Mouse (Mus musculus): Measurements from ENCODE around the gene Cxcl17. TPM values are rescaled to one million over a fixed set of nuclear protein-coding genes. Genes with fewer than 3 reads are reported as not detected.
"Not testable (repeated sequence)": the region's sequence is repeated elsewhere in the genome, so short reads cannot be mapped to it uniquely, and the experiment has no call there.

Cxcl17 gene
- polyA plus RNA-seq (2015; fragmentation: Nextera tagmentation; extraction: Ambion mirVana), result 0.45 TPM in 1 of 2 replicates, not detected in the other

GRCm38 (mm10) chr7:25412833-25413441 is at the start of gene Cxcl17:
Gene Cxcl17, minus strand, starts transcription at chr7:25412886.
- Histone ChIP-seq H3K27me3 (replicated peaks) (no peaks in the 10 kb centered on the region), H3K9me3 (no peaks in the 10 kb centered on the region), H3K36me3 (no peaks in the 10 kb centered on the region), H3K4me2 (replicated peaks) (no peak within 1 kb of the TSS), H3K9ac (no peak within 1 kb of the TSS), H3K27ac (no peak within 1 kb of the TSS), H3K4me1 (replicated peaks) (no peaks in the 10 kb centered on the region), H3K4me3 (replicated peaks) (no peak within 1 kb of the TSS)
- no peak for ATAC-seq
- WGBS, result 51% methylated on average over 7 of the region's 7 CpGs

GRCm38 (mm10) chr7:25462033-25462337 is 49.3 kb upstream of the Cxcl17 start:
- ATAC-seq; H3K9ac ChIP-seq; H3K9me3 ChIP-seq; H3K4me1 ChIP-seq (replicated peaks); H3K27ac ChIP-seq; H3K4me2 ChIP-seq (replicated peaks); H3K27me3 ChIP-seq (replicated peaks); H3K4me3 ChIP-seq (replicated peaks); H3K36me3 ChIP-seq: not testable (repeated sequence)
- WGBS, result no CpG with 5 or more reads among the region's 1 CpGs

- H3K9me3 ChIP-seq; H3K9ac ChIP-seq; H3K36me3 ChIP-seq; H3K4me3 ChIP-seq (replicated peaks); H3K4me2 ChIP-seq (replicated peaks); ATAC-seq; H3K27ac ChIP-seq; H3K4me1 ChIP-seq (replicated peaks); H3K27me3 ChIP-seq (replicated peaks): not testable (repeated sequence)
- WGBS, result 57% methylated on average over 4 of the region's 5 CpGs
Measured at GRCm38 (mm10) chr7:25461336-25462032, 48.8 kb upstream of the Cxcl17 start.

- no peaks in the 10 kb centered on the region for H3K4me1 ChIP-seq (replicated peaks)
- H3K27me3 ChIP-seq (replicated peaks), result no peaks in the 10 kb centered on the region
- no peak overlapping the region for H3K9ac ChIP-seq
- H3K4me3 ChIP-seq (replicated peaks), result no peak overlapping the region
- no peaks in the 10 kb centered on the region for H3K9me3 ChIP-seq
- WGBS, result 70% methylated on average over 3 of the region's 3 CpGs
- H3K27ac ChIP-seq, result no peak overlapping the region
- ATAC-seq, result 0 out of 2 replicates have a peak, but pooled peaks have one; percentile 44
- H3K4me2 ChIP-seq (replicated peaks), result no peak overlapping the region
- H3K36me3 ChIP-seq, result no peaks in the 10 kb centered on the region
Measured at GRCm38 (mm10) chr7:25452103-25452502, 39.4 kb upstream of the Cxcl17 start.

GRCm38 (mm10) chr7:25449913-25450890 is 37.5 kb upstream of the Cxcl17 start:
- Histone ChIP-seq H3K9ac (no peak overlapping the region), H3K36me3 (no peaks in the 10 kb centered on the region), H3K4me3 (replicated peaks) (no peak overlapping the region), H3K9me3 (no peaks in the 10 kb centered on the region), H3K27ac (no peak overlapping the region), H3K4me1 (replicated peaks) (no peaks in the 10 kb centered on the region), H3K4me2 (replicated peaks) (0 out of 2 replicates have a peak overlapping the region, but pooled peaks have one; percentile 22), H3K27me3 (replicated peaks) (no peaks in the 10 kb centered on the region)
- WGBS, result 30% methylated on average over 9 of the region's 9 CpGs
- peak; percentile 85 for ATAC-seq

GRCm38 (mm10) chr7:25440816-25441153 is 28.1 kb upstream of the Cxcl17 start:
- no peaks in the 10 kb centered on the region for H3K27me3 ChIP-seq (replicated peaks)
- 85% methylated on average over 6 of the region's 6 CpGs for WGBS
- no peaks in the 10 kb centered on the region for H3K36me3 ChIP-seq
- no peak overlapping the region for H3K9ac ChIP-seq
- H3K4me3 ChIP-seq (replicated peaks), result no peak overlapping the region
- ATAC-seq, result no peak
- H3K4me1 ChIP-seq (replicated peaks), result peaks cover 8% of the 10 kb centered on the region
- no peak overlapping the region for H3K27ac ChIP-seq
- H3K9me3 ChIP-seq, result no peaks in the 10 kb centered on the region
- H3K4me2 ChIP-seq (replicated peaks), result no peak overlapping the region

GRCm38 (mm10) chr7:25439978-25440815 is 27.5 kb upstream of the Cxcl17 start:
- WGBS, result 83% methylated on average over 9 of the region's 9 CpGs
- no peak overlapping the region for H3K4me3 ChIP-seq (replicated peaks)
- 0 out of 2 replicates have a peak, but pooled peaks have one; percentile 29 for ATAC-seq
- no peaks in the 10 kb centered on the region for H3K9me3 ChIP-seq
- no peak overlapping the region for H3K27ac ChIP-seq
- no peaks in the 10 kb centered on the region for H3K27me3 ChIP-seq (replicated peaks)
- no peaks in the 10 kb centered on the region for H3K36me3 ChIP-seq
- no peak overlapping the region for H3K9ac ChIP-seq
- H3K4me1 ChIP-seq (replicated peaks), result peaks cover 10% of the 10 kb centered on the region
- no peak overlapping the region for H3K4me2 ChIP-seq (replicated peaks)

- Histone ChIP-seq H3K27me3 (replicated peaks) (no peaks in the 10 kb centered on the region), H3K4me1 (replicated peaks) (peaks cover 19% of the 10 kb centered on the region), H3K27ac (no peak overlapping the region), H3K9ac (no peak overlapping the region), H3K9me3 (no peaks in the 10 kb centered on the region), H3K4me3 (replicated peaks) (no peak overlapping the region), H3K4me2 (replicated peaks) (no peak overlapping the region), H3K36me3 (no peaks in the 10 kb centered on the region)
- 83% methylated on average over 8 of the region's 8 CpGs for WGBS
- ATAC-seq, result no peak
Measured at GRCm38 (mm10) chr7:25439124-25439822, 26.6 kb upstream of the Cxcl17 start.

- peaks cover 30% of the 10 kb centered on the region for H3K4me1 ChIP-seq (replicated peaks)
- no peak overlapping the region for H3K4me3 ChIP-seq (replicated peaks)
- no peak overlapping the region for H3K9ac ChIP-seq
- 76% methylated on average over 2 of the region's 2 CpGs for WGBS
- H3K4me2 ChIP-seq (replicated peaks), result no peak overlapping the region
- H3K9me3 ChIP-seq, result no peaks in the 10 kb centered on the region
- H3K36me3 ChIP-seq, result no peaks in the 10 kb centered on the region
- no peaks in the 10 kb centered on the region for H3K27me3 ChIP-seq (replicated peaks)
- ATAC-seq, result no peak
- H3K27ac ChIP-seq, result no peak overlapping the region
Measured at GRCm38 (mm10) chr7:25436704-25437103, 24.0 kb upstream of the Cxcl17 start.

- peaks cover 30% of the 10 kb centered on the region for H3K4me1 ChIP-seq (replicated peaks)
- H3K4me2 ChIP-seq (replicated peaks), result no peak overlapping the region
- no peak overlapping the region for H3K4me3 ChIP-seq (replicated peaks)
- H3K9me3 ChIP-seq, result no peaks in the 10 kb centered on the region
- peak overlapping the region; percentile 1; the same call in 1 of the 2 replicates for H3K27ac ChIP-seq
- 68% methylated on average over 6 of the region's 6 CpGs for WGBS
- no peaks in the 10 kb centered on the region for H3K27me3 ChIP-seq (replicated peaks)
- no peak for ATAC-seq
- H3K9ac ChIP-seq, result no peak overlapping the region
- H3K36me3 ChIP-seq, result no peaks in the 10 kb centered on the region
Measured at GRCm38 (mm10) chr7:25436226-25436625, 23.5 kb upstream of the Cxcl17 start.

- ATAC-seq, result no peak
- Histone ChIP-seq H3K9ac (no peak overlapping the region), H3K27me3 (replicated peaks) (no peaks in the 10 kb centered on the region), H3K27ac (peak overlapping the region; percentile 1; the same call in 1 of the 2 replicates), H3K4me1 (replicated peaks) (peaks cover 28% of the 10 kb centered on the region), H3K4me2 (replicated peaks) (no peak overlapping the region), H3K36me3 (no peaks in the 10 kb centered on the region), H3K9me3 (no peaks in the 10 kb centered on the region), H3K4me3 (replicated peaks) (no peak overlapping the region)
- WGBS, result 82% methylated on average over 2 of the region's 2 CpGs
Measured at GRCm38 (mm10) chr7:25435546-25435851, 22.8 kb upstream of the Cxcl17 start.

Data from intestine, embryonic 15.5 days (tissue).